Mouse (Mus musculus): ENCODE measurements at regions not wholly inside any gene's neighbourhood (a gene's known extent, or its start where the extent isn't known, plus 50 kb on each side); places are given as distances from the start of the nearest gene placed in this dataset.
"Not testable (repeated sequence)": the region's sequence is repeated elsewhere in the genome, so short reads cannot be mapped to it uniquely, and the experiment has no call there.

DNA sequence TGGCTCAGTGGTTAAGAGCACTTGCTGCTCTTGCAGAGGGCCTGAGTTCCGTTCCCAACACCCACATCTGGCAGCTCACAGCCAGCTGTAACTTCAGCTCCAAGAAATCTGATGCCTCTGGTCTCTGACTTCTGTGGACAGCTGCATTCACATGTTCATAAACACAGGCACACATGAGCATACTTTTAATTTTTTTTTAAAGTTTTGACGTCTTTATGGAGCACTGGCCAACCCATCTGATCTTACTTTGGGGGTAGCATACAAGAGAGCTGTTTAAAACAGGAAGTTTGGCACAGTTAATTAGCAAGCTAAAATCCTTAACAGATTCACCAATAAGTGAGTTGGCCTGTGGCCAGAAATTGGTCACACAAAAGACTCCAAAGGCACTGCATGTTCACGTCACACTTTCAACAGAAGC, 81.2 kb upstream of the Atl2 start:
- intact Hi-C loops (cut with DNase I), result no loop called here
- no peak for DNase-seq (ENCODE audit: low spot score in 2 of 2)

DNA sequence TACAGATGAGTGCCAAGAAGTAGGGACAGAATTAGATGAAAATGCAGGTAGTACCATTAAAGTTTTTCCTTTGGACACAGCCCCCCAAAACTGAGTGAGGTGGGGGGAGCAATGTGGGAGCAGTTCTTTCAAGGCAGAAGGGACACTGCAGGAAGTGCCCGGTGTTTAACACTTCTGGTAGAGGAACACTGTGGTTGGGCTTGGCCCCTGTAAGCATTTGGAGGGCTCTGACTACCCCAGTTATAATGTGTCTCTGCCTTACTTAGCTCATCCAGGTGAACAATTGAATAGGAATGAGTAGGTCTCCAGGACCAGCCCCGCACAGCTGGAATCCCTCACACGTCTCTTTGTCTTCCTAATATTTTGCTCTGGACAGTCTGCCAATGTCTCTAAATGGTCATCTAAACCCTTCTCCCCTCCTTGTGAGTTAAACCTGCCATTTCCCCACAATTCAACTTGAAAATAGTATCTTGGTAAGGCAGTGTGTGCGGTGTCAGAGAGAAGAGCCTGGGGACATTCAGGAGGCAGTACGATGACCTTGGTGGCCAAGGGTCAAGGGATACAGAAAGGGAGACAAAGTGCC, 80.7 kb upstream of the Atl2 start:
- no peak for DNase-seq (ENCODE audit: low spot score in 2 of 2)
- intact Hi-C loops (cut with DNase I), result no loop called here

DNA sequence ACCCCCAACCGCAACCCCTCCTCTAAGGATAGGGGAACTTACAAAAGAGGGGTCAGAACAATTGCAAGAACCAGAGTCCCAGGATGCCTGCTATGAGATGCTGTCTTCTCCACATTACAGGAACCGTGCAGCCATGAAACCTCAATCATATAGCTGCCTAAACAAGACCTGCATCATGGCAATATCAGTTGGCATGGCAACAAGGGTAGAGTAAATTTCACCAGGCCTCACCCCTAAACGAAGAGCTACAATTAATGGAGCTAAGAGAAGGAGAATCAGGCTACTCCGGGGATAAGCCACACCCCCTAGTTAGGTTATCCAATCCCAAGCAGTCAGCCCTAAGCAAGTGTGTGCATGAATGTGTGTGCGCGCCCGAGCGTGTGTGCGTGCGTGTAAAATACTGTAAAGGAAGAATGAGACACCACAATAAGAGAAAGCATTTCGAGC, 80.1 kb upstream of the Atl2 start:
- no peak for DNase-seq (ENCODE audit: low spot score in 2 of 2)
- intact Hi-C loops (cut with DNase I), result no loop called here

DNA sequence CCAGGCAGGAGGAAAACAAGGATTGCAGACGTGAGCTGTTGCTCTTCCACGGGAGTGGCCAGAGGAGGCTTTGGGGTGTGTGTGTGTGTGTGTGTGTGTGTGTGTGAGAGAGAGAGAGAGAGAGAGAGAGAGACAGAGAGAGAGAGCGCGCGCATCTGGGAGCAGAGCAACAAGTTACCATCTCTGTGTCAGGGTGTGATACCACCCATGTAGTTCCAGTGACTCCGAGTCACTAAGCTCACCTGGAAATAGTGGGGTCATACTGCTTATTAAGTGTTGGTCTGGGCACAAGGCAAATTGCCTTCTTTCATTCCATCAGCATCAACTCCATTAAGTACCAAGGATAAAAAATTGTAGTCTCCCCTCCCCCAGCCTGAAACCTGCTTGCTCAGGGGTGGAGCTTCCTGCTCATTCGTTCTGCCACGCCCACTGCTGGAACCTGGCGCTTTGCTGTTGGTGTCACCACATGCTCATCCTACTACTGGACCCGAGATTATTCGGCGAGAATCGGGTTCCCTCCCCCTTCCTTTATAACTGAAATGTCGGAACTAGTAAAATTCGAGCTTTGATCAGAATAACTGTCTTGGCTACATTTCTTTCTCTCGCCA, 79.3 kb upstream of the Atl2 start:
- intact Hi-C loops (cut with DNase I), result not testable (repeated sequence)

DNA sequence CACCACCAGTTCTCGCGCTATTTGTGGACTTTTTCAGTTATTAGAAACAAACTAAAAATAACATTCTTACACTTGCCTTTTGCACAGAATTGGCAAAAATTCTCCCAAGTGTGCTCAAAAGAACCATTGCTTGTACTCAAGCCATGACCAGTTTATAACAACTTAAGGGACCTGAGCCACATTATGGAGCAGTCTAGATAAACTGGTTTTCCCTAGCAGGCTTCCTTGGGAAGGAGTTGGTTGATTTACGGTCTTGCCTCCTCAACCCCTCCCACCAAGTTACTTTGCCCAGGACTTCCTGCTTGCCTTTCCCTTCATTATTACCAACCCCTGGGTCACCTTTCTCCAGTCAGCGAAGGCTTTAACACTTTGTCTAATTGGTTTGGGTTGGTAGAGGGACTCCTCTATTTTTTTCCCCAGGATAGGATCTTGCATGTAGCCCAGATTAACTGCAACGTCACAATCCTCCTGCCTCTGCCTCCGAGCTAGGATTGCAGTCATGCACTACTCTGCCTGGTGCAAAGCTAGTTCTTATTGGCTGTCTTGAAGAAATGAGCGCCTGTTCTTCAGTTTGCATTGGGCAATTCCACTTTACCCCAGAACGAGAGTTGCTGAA, 75.9 kb upstream of the Atl2 start:
- intact Hi-C loops (cut with DNase I), result no loop called here
- DNase-seq (ENCODE audit: low spot score in 2 of 2), result no peak

More for the DNA sequence above, 79.3 kb upstream of the Atl2 start:
- not testable (repeated sequence) for DNase-seq (ENCODE audit: low spot score in 2 of 2)

DNA sequence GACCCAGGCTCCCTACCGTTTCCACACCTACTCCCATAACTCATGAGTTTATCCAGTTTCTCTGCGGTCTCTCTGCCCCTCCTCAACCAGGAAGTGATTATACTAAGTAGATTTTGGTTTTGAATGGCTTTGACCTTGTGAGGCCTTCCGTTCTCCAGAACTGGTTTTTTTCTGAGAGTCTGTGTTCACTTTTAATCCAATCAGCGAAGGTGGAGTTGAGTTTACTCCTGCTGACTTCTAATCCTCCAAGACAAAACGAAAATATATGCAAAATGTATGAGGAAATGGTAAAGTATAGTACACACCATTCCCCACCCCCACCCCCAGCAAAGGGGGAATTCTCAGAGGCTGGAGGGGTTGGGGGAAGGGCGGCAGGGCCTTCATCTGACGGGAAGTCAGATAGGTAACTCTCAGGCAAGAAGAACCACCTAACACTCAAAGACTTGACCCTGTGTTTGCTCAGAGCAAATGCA, 73.6 kb upstream of the Atl2 start:
- intact Hi-C loops (cut with DNase I), result no loop called here
- DNase-seq (ENCODE audit: low spot score in 2 of 2), result no peak

DNA sequence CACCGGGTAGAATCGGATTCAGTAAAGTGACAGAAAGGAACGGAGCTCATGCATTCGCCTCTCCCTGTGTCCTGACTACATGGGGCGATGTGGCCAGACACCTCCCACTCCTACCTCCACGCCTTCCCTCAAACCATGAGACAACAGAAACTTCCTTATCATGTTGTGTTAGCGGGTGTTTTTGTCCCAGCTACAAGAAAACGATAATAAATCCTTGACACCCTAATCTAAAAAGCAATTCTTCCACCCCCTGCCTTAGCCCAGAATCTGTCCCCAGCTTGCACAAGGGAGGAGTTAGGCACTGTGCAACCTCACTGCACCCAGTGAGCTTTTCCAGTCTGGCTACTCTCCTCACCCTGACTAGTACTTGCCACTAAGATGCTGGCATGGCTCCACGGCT, 72.9 kb upstream of the Atl2 start:
- intact Hi-C loops (cut with DNase I), result no loop called here
- DNase-seq (ENCODE audit: low spot score in 2 of 2), result no peak

DNA sequence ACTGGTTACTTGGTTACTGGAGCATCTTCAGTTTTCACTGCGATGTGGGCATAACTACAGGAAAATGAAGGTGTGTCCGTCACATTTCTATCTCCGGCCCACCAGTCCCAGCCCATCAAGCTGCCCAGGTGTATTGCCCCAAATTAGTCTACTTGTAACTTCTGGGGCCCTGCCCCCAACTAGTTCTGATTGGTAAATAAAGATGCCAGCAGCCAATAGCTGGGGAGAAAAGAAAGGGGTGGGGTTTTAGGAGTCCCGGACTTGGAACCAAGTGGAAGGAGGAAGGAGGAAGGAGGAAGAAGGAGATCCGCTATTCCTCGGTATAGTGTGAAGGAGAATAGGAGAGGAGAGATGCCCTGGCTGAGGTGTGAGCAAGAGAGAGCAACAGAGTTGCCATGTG, 71.1 kb upstream of the Atl2 start:
- intact Hi-C loops (cut with DNase I), result no loop called here
- no peak for DNase-seq (ENCODE audit: low spot score in 2 of 2)

DNA sequence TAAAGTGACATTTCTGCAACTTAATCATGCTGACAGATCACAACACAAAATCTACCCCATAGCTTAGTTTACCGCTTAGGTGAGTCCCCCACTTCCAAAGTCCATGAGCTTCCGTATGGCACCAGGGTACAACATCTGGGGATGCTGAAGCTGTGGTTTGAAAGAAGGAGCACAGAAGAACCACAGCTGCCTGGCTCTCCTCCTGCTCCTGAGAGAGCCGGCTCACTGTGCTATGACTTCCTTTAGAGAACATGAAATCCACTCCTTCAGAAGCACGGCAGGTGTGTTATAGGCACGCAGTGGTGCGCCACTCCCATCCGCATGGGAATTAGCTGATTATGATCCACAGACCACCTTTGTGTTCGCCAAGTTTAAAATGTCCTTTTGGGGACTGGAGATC, 69.7 kb upstream of the Atl2 start:
- no peak for DNase-seq (ENCODE audit: low spot score in 2 of 2)
- intact Hi-C loops (cut with DNase I), result no loop called here

DNA sequence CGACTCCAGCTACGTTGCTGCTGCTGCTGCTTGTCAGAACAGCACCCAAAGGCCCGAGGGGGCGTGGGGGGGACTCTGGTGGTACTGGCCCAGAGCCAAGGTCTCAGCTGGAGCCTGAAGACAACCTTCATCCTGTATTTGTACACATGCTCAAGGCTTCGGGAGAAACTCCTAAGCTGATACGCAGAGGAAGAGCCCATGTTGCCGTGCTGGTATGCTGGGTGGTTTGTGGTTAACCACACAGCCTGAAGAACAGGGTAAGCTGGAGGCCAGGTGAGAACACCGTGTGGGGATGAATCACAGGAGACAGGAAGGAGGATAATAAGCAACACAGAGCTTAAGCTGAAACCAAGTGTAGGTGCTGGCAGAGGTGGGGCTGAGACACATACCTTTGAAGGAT, 68.9 kb upstream of the Atl2 start:
- intact Hi-C loops (cut with DNase I), result no loop called here
- DNase-seq (ENCODE audit: low spot score in 2 of 2), result no peak

DNA sequence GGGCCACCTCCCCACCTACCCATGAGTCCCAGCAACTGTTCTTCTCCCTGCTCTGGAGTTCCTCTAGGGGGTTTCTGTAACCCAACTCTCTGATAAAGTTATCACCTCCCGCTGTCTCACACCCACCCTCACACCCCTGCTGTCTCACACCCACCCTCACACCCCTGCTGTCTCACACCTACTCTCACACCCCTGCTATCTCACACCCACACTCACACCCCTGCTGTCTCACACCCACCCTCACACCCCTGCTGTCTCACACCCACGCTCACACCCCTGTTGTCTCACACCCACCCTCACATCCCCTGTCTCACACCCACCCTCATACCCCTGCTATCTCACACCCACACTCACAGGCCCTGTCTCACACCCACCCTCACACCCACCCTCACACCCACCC, 67.4 kb upstream of the Atl2 start:
- intact Hi-C loops (cut with DNase I), result no loop called here
- DNase-seq (ENCODE audit: low spot score in 2 of 2), result no peak

DNA sequence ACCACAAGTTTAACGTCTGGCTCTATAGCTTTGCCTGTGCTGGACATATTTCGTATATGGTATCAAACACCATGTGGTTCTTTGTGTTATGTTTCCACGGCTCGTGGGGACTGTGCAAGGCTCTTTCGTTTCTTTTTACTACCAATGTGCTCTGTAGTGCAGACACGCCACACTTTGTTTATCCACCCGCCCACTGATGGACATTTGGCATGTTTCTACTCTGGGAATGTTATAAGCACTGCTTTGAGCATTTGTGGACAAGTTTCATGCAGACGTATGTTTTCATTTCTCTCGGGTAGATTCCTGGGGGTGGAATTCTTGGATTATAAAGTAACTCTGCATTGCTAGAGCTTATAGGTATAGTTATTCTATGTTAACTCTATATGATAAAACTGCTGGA, 65.5 kb upstream of the Atl2 start:
- peak; percentile 25 to 30 for DNase-seq (ENCODE audit: low spot score in 2 of 2)
- intact Hi-C loops (cut with DNase I), result no loop called here

DNA sequence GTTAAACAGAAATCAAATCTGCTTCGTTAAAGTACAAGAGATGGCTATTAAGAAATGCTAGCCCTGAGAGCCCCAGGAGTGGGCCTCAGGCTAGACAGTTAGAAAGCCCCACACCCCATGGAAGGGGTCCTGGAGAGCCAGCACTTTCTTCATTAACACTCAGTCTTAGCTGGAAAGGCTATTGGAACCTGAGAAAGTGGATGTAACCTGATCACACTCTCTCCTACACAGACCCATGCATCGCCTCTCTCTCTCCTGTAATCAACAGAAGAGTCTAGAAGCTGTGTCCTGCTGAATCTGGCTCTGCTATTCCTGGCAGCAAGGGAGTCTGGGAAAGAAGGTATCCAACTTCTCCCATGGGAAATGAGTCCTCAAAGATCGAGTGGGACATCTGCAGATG, 64.8 kb upstream of the Atl2 start:
- intact Hi-C loops (cut with DNase I), result no loop called here
- DNase-seq (ENCODE audit: low spot score in 2 of 2), result no peak

DNA sequence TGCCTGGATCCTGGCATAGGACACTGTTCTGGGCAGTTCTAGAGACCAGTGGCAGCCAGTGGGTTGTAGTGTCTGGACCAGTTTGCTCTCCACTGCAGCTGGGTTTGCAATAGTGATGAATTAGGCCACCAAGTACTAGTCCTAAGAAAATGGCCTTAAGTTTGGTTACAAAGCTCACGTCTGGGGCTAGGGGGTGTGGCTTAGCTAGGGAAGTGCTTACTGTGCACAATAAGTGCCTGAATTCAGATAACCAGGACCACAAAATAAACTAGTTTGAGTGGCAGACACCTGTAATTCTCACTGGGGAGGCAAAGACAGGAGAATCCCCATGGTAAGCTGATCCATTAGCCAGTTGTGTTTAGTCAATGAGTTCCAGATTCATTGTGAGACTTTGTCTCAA, 59.3 kb upstream of the Atl2 start:
- DNase-seq (ENCODE audit: low spot score in 2 of 2), result no peak
- intact Hi-C loops (cut with DNase I), result no loop called here

DNA sequence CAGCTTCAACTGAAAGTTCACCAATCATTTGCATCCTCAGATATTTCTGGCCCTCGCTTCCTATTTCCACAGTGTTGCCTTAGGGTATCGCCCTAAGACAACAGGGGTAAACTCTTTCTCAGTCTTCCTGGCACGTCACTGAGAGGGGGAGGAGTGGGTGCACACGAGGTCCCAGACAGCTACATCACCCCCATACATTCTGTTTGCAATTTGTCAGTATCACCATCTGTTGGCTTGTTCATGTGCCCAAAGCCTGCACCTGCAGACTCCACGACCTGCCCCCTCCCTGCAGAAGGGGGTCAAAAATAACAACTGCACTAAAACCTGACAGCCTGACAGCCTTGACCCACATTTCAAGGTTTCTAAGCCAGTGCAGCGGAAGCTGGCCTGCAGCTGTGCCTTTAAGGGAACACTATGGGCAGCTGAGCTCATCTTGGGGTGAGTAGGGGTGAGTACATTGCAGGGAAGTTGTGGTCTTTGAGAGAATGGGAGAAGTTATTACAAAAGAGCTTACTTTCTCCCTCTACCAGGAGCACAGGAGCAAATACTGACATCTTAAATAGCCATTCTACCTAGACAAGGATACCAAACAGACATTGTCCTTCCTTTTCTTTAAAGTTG, 58.8 kb upstream of the Atl2 start:
- intact Hi-C loops (cut with DNase I), result loop anchor here (5.0 kb wide), 1 partner anchor 38 kb away; no protein-coding TSS in a partner anchor
- DNase-seq (ENCODE audit: low spot score in 2 of 2), result no peak

DNA sequence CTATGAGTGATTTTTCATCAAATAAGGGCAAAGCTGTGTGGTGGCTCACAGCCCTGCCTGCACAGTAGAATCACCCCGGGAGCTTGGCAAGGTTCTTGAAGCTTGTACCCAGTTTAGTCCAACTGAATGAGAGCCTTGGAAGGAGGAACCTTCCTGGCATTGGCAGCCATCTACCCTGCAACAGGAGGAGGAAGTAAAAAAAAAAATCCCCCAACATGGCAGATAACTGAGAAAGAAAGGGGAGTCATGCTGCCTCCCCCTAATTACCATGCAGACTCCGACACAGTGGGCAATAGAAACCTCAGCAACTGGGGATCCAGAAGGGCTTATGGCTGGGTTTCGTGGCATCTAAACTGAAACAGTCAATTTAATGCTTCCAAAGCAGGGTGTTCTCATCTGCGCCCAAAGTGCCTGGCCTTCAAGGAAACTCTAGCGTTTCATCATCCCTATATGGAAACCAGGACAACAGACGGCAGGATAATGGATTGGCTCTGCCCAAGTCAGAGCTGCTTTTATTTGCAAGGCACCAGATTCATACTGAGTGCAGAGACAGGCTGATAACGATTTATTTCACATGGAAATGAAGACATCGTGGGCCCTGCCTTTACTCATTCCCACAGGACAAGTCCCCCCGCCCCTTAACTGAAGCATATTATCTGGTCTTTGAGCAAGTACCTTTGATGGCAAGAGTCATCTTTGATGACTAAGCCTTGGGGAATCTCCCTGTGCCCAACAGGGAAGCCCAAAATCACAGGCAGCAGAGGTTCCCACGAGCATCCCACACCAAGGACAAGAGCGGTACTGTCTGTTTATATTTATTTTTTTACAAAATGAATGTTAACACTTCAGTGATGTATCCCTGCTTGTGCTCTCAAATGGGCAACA, 52.9 kb upstream of the Atl2 start:
- peak; percentile 40 to 67 for DNase-seq (ENCODE audit: low spot score in 2 of 2)

More for the DNA sequence above, 52.9 kb upstream of the Atl2 start:
- intact Hi-C loops (cut with DNase I), result no loop called here
